Mouse (Mus musculus): ENCODE data around the gene Calhm1. TPM values are rescaled to one million over a fixed set of nuclear protein-coding genes. Genes with fewer than 3 reads are reported as not detected.
"Not testable (repeated sequence)": the region's sequence is repeated elsewhere in the genome, so short reads cannot be mapped to it uniquely, and the experiment has no call there.

The Calhm1 gene
- polyA plus RNA-seq, 1 experiment from 2014 or later = not detected

- Histone ChIP-seq H3K9ac (ENCODE audit: low read depth, low read length) (no peak overlapping the region), H3K36me3 (ENCODE audit: control insufficient read depth, insufficient read depth) (no peaks in the 10 kb centered on the region), H3K27ac (ENCODE audit: low read length) (no peak overlapping the region), H3K9me3 (replicated peaks; ENCODE audit: control insufficient read depth, low read length) (no peaks in the 10 kb centered on the region), H3K4me2 (ENCODE audit: low read depth, low read length) (no peak overlapping the region), H3K4me1 (ENCODE audit: control insufficient read depth, low read depth, low read length) (no peaks in the 10 kb centered on the region; the same call in 1 of the 2 replicates), H3K27me3 (ENCODE audit: control insufficient read depth, insufficient read depth, low read depth, low read length) (peaks cover 3% of the 10 kb centered on the region), H3K4me3 (ENCODE audit: low read depth, low read length) (no peak overlapping the region)
- 57% methylated on average over 6 of the region's 6 CpGs for WGBS (ENCODE audit: insufficient replicate concordance)
- no peak for ATAC-seq (ENCODE audit: low read depth)
Observed at GRCm38 (mm10) chr19:47142438-47142837, 1.6 kb downstream of the Calhm1 start.

- H3K27me3 ChIP-seq (ENCODE audit: control insufficient read depth, insufficient read depth, low read depth, low read length); H3K27ac ChIP-seq (ENCODE audit: low read length); H3K4me2 ChIP-seq (ENCODE audit: low read depth, low read length); ATAC-seq (ENCODE audit: low read depth); H3K4me1 ChIP-seq (ENCODE audit: control insufficient read depth, low read depth, low read length); H3K9ac ChIP-seq (ENCODE audit: low read depth, low read length); H3K4me3 ChIP-seq (ENCODE audit: low read depth, low read length); H3K9me3 ChIP-seq (replicated peaks; ENCODE audit: control insufficient read depth, low read length); H3K36me3 ChIP-seq (ENCODE audit: control insufficient read depth, insufficient read depth): not testable (repeated sequence)
- 45% methylated on average over 7 of the region's 7 CpGs for WGBS (ENCODE audit: insufficient replicate concordance)
Observed at GRCm38 (mm10) chr19:47139611-47140010, 4.4 kb downstream of the Calhm1 start.

DNA sequence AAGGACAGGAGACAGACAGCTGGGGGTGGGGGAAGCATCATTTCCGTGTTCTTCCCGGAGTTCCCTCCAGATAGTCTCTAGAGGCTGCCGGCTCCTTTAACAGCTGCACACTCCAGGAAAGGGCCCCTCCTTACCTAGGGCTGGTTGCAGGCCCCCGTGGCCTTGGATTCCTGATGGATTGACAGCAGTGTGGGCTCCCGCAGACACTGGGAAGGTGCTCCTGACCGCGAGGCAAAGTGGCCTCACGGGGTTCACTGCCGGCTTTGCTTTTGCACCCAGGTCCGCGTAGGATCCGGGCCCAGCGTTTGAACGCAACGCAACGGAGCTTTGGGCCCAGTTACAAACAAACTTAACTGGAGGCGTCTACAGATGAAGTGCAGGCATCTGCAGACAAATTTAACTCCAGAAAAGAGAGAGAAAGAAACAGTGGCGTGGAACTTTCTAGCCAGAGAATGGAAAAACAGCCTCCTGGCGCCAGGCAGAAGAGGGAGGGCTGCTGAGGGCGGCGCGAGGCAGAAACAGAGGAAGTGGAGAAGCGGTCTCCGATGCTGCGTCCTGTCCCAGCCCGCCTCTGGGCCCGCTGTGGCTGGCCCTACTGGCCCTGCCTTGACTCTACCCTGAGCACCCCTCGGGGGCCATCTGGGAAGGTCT lies 6.2 kb downstream of the Calhm1 start, which contains the start of gene Calhm2:
TSS of gene Calhm2 (minus strand) at position 524 of the 651 bp plus-strand sequence.
- Histone ChIP-seq H3K9ac (ENCODE audit: low read depth, low read length) (peak within 1 kb of the TSS; percentile 39; the same call in 1 of the 2 replicates), H3K4me1 (ENCODE audit: control insufficient read depth, low read depth, low read length) (peaks cover 6% of the 10 kb centered on the region), H3K4me2 (ENCODE audit: low read depth, low read length) (peak within 1 kb of the TSS; percentile 43), H3K4me3 (ENCODE audit: low read depth, low read length) (peak within 1 kb of the TSS; percentile 48), H3K27ac (ENCODE audit: low read length) (peak within 1 kb of the TSS; percentile 72), H3K9me3 (replicated peaks; ENCODE audit: control insufficient read depth, low read length) (no peaks in the 10 kb centered on the region), H3K36me3 (ENCODE audit: control insufficient read depth, insufficient read depth) (no peaks in the 10 kb centered on the region), H3K27me3 (ENCODE audit: control insufficient read depth, insufficient read depth, low read depth, low read length) (peaks cover 3% of the 10 kb centered on the region)
- 0 out of 2 replicates have a peak, but pooled peaks have one; percentile 5 for ATAC-seq (ENCODE audit: low read depth)
- 4% methylated on average over 28 of the region's 28 CpGs for WGBS (ENCODE audit: insufficient replicate concordance)

DNA sequence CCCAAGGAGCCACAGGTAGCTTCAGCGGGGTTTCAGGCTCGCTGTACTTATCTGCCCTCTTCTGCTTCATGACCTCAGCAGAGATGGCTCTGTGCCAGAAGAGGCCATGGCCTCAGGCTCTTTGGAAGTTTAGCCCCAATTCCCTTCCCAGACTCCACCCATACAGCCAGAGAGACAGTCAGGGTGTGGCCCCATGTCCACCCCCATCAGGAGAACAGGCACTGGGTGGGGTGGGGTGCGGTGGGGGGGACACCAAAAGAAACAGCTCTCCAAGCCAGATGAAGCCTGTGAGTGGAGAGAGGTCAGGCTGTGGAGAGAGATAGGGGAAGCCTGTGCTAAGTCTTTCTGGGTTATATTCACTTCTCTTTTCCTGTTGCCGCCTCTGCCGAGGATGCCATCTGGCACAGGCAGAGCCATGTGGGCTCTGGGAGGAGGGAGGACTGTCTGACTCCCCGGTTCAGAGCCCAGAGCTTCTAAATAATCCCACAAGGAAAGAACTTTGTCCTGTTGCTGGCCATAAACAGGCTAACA lies 6.9 kb downstream of the Calhm1 start:
- H3K27ac ChIP-seq (ENCODE audit: low read length) = peak overlapping the region; percentile 37; the same call in 1 of the 2 replicates
- H3K9ac ChIP-seq (ENCODE audit: low read depth, low read length) = no peak overlapping the region
- 6% methylated on average over 6 of the region's 6 CpGs for WGBS (ENCODE audit: insufficient replicate concordance)
- peak overlapping the region; percentile 48 for H3K4me3 ChIP-seq (ENCODE audit: low read depth, low read length)
- H3K36me3 ChIP-seq (ENCODE audit: control insufficient read depth, insufficient read depth) = no peaks in the 10 kb centered on the region; the same call in 1 of the 2 replicates
- peaks cover 6% of the 10 kb centered on the region for H3K4me1 ChIP-seq (ENCODE audit: control insufficient read depth, low read depth, low read length)
- peaks cover 3% of the 10 kb centered on the region for H3K27me3 ChIP-seq (ENCODE audit: control insufficient read depth, insufficient read depth, low read depth, low read length)
- peak overlapping the region; percentile 43 for H3K4me2 ChIP-seq (ENCODE audit: low read depth, low read length)
- peak; percentile 48 for ATAC-seq (ENCODE audit: low read depth)
- H3K9me3 ChIP-seq (replicated peaks; ENCODE audit: control insufficient read depth, low read length) = no peaks in the 10 kb centered on the region

GRCm38 (mm10) chr19:47136170-47136569 lies 7.9 kb downstream of the Calhm1 start:
- Histone ChIP-seq H3K27me3 (ENCODE audit: control insufficient read depth, insufficient read depth, low read depth, low read length) (peaks cover 3% of the 10 kb centered on the region), H3K9me3 (replicated peaks; ENCODE audit: control insufficient read depth, low read length) (no peaks in the 10 kb centered on the region), H3K27ac (ENCODE audit: low read length) (no peak overlapping the region), H3K36me3 (ENCODE audit: control insufficient read depth, insufficient read depth) (no peaks in the 10 kb centered on the region; the same call in 1 of the 2 replicates), H3K4me1 (ENCODE audit: control insufficient read depth, low read depth, low read length) (peaks cover 6% of the 10 kb centered on the region), H3K9ac (ENCODE audit: low read depth, low read length) (no peak overlapping the region), H3K4me2 (ENCODE audit: low read depth, low read length) (no peak overlapping the region), H3K4me3 (ENCODE audit: low read depth, low read length) (no peak overlapping the region)
- ATAC-seq (ENCODE audit: low read depth) = no peak
- 66% methylated on average over 5 of the region's 5 CpGs for WGBS (ENCODE audit: insufficient replicate concordance)

GRCm38 (mm10) chr19:47135568-47135967 lies 8.5 kb downstream of the Calhm1 start:
- Histone ChIP-seq H3K27ac (ENCODE audit: low read length) (no peak overlapping the region), H3K27me3 (ENCODE audit: control insufficient read depth, insufficient read depth, low read depth, low read length) (peaks cover 3% of the 10 kb centered on the region), H3K4me2 (ENCODE audit: low read depth, low read length) (no peak overlapping the region), H3K9me3 (replicated peaks; ENCODE audit: control insufficient read depth, low read length) (no peaks in the 10 kb centered on the region), H3K4me3 (ENCODE audit: low read depth, low read length) (no peak overlapping the region), H3K36me3 (ENCODE audit: control insufficient read depth, insufficient read depth) (no peaks in the 10 kb centered on the region; the same call in 1 of the 2 replicates), H3K9ac (ENCODE audit: low read depth, low read length) (no peak overlapping the region), H3K4me1 (ENCODE audit: control insufficient read depth, low read depth, low read length) (peaks cover 6% of the 10 kb centered on the region)
- WGBS (ENCODE audit: insufficient replicate concordance) = 73% methylated on average over 17 of the region's 17 CpGs
- ATAC-seq (ENCODE audit: low read depth) = no peak

GRCm38 (mm10) chr19:47133161-47133560 lies 10.9 kb downstream of the Calhm1 start:
- no peak overlapping the region; the same call in 1 of the 2 replicates for H3K27ac ChIP-seq (ENCODE audit: low read length)
- peak; percentile 22; the same call in 1 of the 2 replicates for ATAC-seq (ENCODE audit: low read depth)
- 16% methylated on average over 7 of the region's 7 CpGs for WGBS (ENCODE audit: insufficient replicate concordance)

DNA sequence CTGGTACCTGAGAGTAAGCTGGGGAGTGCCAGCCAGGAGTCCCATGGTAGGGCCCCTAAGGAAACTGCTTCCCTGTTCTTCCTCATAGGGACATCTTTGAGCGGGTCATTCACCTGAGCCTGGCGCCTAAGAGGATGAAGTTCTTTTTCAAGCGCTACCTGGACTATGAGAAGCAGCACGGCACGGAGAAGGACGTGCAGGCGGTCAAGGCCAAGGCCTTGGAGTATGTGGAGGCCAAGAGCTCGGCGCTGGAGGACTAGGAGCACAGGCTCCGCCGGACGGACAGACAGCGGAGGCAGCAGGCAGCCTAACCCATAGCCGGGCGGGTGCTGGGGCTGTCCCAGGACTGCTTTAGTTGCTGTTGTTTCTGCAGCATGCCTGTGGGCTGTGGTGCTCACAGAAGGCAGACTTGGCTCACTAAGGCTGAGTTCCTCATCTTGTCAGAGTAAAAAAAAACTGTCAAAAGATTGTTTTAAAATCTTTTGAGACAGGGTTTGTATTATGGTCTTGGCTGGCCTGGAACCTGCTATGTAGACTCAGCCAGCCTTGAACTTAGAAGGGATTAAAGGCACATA lies 13.4 kb downstream of the Calhm1 start:
- H3K9me3 ChIP-seq (replicated peaks; ENCODE audit: control insufficient read depth, low read length) = no peaks in the 10 kb centered on the region
- H3K9ac ChIP-seq (ENCODE audit: low read depth, low read length) = no peak overlapping the region
- H3K27me3 ChIP-seq (ENCODE audit: control insufficient read depth, insufficient read depth, low read depth, low read length) = no peaks in the 10 kb centered on the region
- H3K4me2 ChIP-seq (ENCODE audit: low read depth, low read length) = no peak overlapping the region
- no peak overlapping the region for H3K4me3 ChIP-seq (ENCODE audit: low read depth, low read length)
- no peak for ATAC-seq (ENCODE audit: low read depth)
- 86% methylated on average over 15 of the region's 15 CpGs for WGBS (ENCODE audit: insufficient replicate concordance)
- H3K36me3 ChIP-seq (ENCODE audit: control insufficient read depth, insufficient read depth) = peaks cover 24% of the 10 kb centered on the region
- H3K4me1 ChIP-seq (ENCODE audit: control insufficient read depth, low read depth, low read length) = no peaks in the 10 kb centered on the region; the same call in 1 of the 2 replicates
- no peak overlapping the region for H3K27ac ChIP-seq (ENCODE audit: low read length)

More at GRCm38 (mm10) chr19:47133161-47133560, 10.9 kb downstream of the Calhm1 start:
- H3K36me3 ChIP-seq (ENCODE audit: control insufficient read depth, insufficient read depth) = peaks cover 16% of the 10 kb centered on the region
- H3K4me3 ChIP-seq (ENCODE audit: low read depth, low read length) = no peak overlapping the region
- H3K4me1 ChIP-seq (ENCODE audit: control insufficient read depth, low read depth, low read length) = peaks cover 6% of the 10 kb centered on the region
- H3K27me3 ChIP-seq (ENCODE audit: control insufficient read depth, insufficient read depth, low read depth, low read length) = peaks cover under 1% of the 10 kb centered on the region
- H3K9me3 ChIP-seq (replicated peaks; ENCODE audit: control insufficient read depth, low read length) = no peaks in the 10 kb centered on the region
- no peak overlapping the region for H3K9ac ChIP-seq (ENCODE audit: low read depth, low read length)
- H3K4me2 ChIP-seq (ENCODE audit: low read depth, low read length) = no peak overlapping the region

DNA sequence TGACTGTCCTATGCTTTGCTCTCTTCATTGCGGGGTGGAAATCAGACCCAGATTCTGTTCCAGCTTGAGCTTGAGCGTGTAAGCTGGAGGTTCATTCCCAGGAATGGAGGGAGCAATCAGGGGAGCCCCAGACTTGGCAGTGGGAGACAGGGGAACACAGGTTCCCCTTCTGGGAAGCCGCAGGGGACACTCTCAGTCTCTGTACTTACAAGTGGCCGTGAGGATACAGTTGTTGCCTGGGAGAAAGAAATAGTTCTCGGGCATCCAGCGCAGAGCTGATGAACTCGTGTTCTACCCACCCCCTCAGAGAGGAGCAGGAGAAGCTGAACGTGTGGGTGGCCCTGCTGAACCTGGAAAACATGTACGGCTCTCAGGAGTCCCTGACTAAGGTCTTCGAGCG lies 15.2 kb downstream of the Calhm1 start:
- Histone ChIP-seq H3K27me3 (ENCODE audit: control insufficient read depth, insufficient read depth, low read depth, low read length) (no peaks in the 10 kb centered on the region), H3K9me3 (replicated peaks; ENCODE audit: control insufficient read depth, low read length) (no peaks in the 10 kb centered on the region), H3K4me1 (ENCODE audit: control insufficient read depth, low read depth, low read length) (no peaks in the 10 kb centered on the region; the same call in 1 of the 2 replicates), H3K36me3 (ENCODE audit: control insufficient read depth, insufficient read depth) (peaks cover 24% of the 10 kb centered on the region), H3K27ac (ENCODE audit: low read length) (no peak overlapping the region), H3K4me3 (ENCODE audit: low read depth, low read length) (no peak overlapping the region), H3K9ac (ENCODE audit: low read depth, low read length) (no peak overlapping the region), H3K4me2 (ENCODE audit: low read depth, low read length) (no peak overlapping the region)
- ATAC-seq (ENCODE audit: low read depth) = no peak
- WGBS (ENCODE audit: insufficient replicate concordance) = 80% methylated on average over 11 of the region's 11 CpGs

Measured in liver, embryonic 16.5 days (tissue).